Mouse (Mus musculus): ENCODE measurements around the gene Kcnab1.

DNA sequence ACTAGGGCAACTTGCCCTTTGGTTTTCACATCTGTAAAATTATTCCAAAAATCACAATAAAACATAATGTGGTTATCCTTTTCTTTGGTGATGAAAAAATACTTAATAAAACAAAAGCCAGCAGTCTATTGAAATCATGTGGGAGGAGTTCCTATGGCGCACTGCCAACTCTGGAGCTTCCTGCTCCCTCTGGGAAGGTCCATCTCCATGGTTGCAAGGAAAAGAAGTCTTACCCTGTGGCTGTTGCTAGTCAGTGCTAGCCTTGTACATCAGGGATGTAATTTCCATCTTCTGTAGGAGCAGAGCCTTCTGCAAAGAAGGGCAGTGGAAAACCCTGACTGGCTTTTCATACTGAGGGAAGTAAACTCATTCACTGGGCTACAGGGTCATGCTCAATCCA lies 254.3 kb downstream of the Kcnab1 start:
- TF ChIP-seq POLR2A (IDR thresholded peaks at IDR 0.05; ENCODE audit: insufficient read depth, low read length) (no peak), CTCF (IDR thresholded peaks at IDR 0.05; ENCODE audit: low read depth, low read length) (no peak)
